Mouse (Mus musculus) left cerebral cortex, postnatal 14 days (tissue): ENCODE measurements around the gene Utrn. TPM values are rescaled to one million over a fixed set of nuclear protein-coding genes. Genes with fewer than 3 reads are reported as not detected.

Source experiments
- DNase-seq, 2 experiments: peaks; one replicate each; pipeline ENCODE4 v3.0.0; 2021 to 2022; ENCODE audit warnings: low spot score in 2 of 2, mixed read lengths in 1 of 2
- intact Hi-C: fragments of 180-260 bp; cut with DNase I; formaldehyde crosslinking; loops from one replicate; pipeline ENCODE4 v1.15.1; 2025
- total RNA-seq, 2 experiments: library from RNA; stranded (reverse); gene quantifications; 2 replicates each; pipeline ENCODE4 v1.2.3; 2021

Utrn gene
- total RNA-seq, 2 experiments from 2014 or later, result 47.9 to 50.3 TPM

- intact Hi-C loops, result no loop called here
- no peak for DNase-seq
Measured at GRCm38 (mm10) chr10:12716657-12717327, 152.4 kb downstream of the Utrn start.

DNA sequence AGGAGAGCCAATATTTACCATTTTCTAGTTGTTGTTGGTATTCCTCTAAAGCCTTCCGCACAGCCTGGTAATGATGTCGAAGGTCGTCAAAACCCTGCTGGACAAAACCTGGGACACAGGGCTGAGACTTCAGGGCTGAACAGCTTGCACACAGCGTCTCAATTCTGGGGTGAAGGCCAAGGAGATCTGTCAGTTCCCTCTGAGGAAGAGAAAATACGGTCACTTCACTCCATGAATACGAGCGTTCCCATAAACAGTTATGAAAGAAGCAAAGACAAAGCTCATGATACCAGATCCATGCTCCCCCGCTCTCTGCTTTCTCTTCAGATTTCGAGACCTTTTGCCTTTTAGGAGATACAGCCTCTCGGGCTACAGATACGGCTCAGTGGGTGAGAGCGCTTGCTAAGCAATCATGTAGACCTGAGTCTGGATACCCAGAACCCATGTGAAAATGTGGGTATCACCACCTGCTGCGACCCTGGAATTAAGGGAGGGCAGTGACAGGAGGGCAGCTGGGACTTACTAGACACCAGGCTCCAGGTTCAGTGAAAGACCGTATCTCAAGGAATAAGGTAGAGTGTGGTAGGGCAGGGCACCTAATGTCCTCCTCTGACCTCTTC lies 155.8 kb downstream of the Utrn start:
- intact Hi-C loops, result no loop called here
- DNase-seq, result no peak

- no peak for DNase-seq
- intact Hi-C loops, result no loop called here
Measured at GRCm38 (mm10) chr10:12711332-12711831, 157.8 kb downstream of the Utrn start.

GRCm38 (mm10) chr10:12706516-12706915 lies 162.6 kb downstream of the Utrn start:
- DNase-seq, result no peak
- intact Hi-C loops, result no loop called here

DNA sequence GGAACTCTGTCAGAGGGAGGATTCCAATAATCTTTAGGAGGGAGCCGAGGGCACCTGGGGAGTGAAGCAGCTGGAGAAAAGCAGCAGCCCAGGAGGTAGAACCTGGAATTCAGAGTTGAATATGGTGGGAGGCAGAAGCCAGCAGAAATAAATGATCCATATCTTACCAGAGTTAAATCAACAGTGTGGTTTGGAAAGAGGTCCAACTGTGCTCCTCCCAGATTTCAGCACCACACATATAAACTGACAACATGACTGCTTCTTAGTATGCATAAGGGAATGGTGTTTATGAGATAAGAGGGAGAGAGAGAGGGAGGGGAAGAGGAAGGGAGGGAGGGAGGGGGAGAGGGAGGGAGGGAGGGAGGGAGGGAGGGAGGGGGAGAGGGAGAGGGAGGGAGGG lies 163.2 kb downstream of the Utrn start:
- DNase-seq, result no peak
- intact Hi-C loops, result no loop called here

DNA sequence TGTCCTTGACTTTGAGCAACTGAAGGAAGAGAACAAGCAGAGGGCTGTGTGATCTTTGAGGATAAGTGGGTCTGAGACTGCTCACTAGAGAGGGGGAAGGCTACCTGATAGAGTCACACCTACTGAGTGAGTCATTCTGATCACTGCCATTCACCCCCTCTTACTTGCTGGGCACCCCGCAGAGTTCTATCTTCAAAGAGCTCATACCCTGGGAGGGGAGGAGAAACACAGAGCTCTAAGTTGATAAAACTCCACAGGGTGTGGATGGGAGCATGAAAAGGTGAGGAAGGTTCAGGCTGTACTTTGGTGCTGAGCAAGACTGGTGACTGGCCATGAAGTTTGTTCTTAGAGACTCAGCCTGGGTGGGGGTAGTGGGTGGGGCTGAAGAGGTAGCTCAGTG lies 164.9 kb downstream of the Utrn start:
- intact Hi-C loops, result no loop called here
- no peak for DNase-seq

DNA sequence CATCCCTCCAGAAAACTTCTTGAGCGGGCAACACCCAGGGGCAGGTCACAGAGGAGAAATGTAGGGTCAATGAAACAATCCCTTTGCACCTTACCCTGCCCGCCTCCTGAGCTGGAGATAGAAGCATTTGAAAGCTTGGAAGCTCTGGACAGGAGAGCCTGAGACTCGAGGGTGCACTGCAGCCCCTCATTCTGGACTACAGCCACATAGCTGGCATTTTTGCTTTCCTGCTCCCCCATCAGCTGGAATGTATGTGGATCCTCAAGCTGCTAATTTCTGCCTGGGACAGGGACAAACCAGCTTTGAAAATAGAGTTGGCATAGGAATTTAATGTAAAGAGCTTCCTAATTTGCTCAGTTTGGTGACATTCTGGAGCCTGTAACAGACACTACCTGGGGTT lies 165.6 kb downstream of the Utrn start:
- DNase-seq, result no peak
- intact Hi-C loops, result no loop called here

DNA sequence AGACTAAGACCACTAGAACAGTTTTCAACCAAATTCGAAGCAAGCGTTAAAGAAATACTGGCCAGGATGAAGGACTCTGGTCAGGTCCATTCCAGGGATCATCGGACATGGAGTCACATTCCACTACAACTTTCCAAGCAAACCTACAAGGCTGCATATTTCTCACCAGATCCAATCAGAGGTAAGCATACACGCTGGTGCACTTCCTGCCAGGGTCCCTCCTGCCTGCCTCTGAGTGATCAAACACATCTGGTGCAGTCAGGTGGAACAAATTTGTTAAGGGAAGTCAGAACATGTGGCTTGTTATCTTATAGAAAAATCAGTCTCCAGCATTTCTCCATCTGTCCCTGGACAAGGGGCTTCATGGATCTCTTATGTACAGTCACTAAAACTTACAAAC lies 167.0 kb downstream of the Utrn start:
- intact Hi-C loops, result no loop called here
- DNase-seq, result no peak

- intact Hi-C loops, result no loop called here
- no peak for DNase-seq
Measured at GRCm38 (mm10) chr10:12701694-12702093, 167.5 kb downstream of the Utrn start.

- intact Hi-C loops, result no loop called here
- DNase-seq, result no peak
Measured at GRCm38 (mm10) chr10:12700576-12700975, 168.6 kb downstream of the Utrn start.

DNA sequence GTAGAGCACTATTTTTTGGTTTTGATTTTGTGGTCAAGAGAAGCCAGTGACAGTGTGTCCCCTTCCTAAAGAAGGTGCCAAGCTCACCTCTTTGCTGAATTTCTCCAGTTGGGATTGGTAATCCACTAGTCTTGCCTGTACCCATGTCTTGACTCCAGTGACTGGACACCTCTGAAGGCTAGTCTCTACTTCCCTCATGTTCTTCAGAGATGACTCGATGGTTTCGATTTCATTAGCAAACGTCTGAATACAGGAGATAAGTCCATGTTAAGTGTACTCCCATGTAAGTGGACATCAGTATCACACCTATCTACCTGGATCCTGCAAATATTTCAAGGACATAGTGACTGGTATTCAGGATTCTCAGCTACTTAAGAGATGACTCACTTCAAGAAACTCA lies 171.3 kb downstream of the Utrn start:
- DNase-seq, result no peak
- intact Hi-C loops, result no loop called here

DNA sequence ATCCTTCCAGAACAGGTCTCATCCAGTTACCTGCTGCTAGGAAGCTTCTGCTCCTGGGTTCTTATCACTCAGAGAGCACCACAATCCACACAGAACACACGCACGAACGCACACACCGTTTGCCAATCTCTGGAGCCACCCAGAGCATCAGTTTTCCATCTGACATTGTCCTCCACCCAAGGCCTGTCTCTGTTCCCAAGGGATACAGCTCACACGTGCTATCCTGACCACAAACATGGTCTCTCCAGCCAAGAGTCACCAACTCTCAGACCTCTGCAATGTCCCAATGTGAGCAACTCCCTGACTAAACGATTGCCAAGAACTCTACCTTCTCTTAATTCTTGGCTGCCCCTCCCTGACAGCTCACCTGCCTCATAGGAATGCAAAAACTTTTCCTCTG lies 172.5 kb downstream of the Utrn start:
- no peak for DNase-seq
- intact Hi-C loops, result no loop called here

DNA sequence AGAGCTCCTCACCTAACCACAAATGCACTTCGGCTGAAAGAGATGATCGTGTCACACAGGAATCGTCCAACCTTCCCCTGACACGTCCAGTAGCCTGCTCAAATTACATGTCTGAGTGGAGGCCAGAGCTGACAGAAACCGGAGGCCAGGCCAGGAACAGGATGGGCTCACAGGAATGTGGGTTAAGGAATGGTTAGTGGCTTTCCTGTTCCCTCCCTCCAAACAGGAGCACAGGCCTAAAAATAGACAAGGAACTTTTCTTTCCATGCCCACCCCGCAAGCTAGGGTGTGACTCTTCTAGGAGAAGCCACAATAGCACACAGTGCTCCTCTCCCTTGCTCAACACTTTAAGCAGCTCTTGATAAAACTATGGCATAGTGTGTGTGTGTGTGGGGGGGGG lies 174.4 kb downstream of the Utrn start:
- DNase-seq, result no peak
- intact Hi-C loops, result no loop called here

- intact Hi-C loops, result no loop called here
Measured at GRCm38 (mm10) chr10:12690601-12691000, 178.6 kb downstream of the Utrn start.

DNA sequence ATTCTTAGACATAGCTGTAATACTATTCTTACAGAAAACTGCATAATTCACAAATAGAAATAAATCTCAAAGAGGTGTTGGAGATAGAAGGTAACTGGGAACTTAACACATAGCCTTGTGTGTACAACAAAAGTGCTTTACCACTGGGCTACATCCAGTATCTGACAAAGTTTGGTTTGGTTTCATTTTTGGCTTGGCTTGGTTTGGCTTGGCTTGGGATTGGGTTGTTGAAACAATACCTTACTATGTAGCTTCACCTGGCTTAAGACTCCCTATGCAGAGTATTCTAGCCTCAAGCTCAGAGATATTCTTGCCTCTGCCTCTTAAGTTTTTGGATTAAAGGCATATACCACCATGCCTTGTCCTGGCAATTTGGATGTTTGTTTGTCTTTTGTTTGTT lies 183.5 kb downstream of the Utrn start:
- DNase-seq, result no peak
- intact Hi-C loops, result loop anchor here (10.0 kb wide), 1 partner anchor 309 kb away; no protein-coding TSS in a partner anchor

More at GRCm38 (mm10) chr10:12690601-12691000, 178.6 kb downstream of the Utrn start:
- peak; percentile 35 to 71 for DNase-seq

DNA sequence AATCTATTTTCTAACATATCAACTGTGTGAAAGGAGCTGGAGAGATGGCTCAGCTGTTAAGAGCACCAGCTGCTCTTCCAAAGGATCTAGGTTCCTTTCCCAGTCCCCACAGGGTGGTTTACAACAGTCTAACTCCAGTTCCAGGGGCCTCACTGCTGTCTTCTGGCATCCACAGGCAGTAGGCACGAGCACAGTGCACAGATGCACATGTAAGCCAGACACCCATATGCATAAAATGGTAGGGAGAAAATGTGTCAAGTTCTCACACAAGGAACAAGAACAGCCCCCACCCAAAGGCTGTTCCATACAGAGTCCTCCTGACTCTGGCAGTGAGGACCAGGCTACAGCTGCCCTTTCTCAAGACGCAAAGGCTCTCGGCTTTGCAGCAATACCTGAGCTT lies 185.1 kb downstream of the Utrn start:
- peak; percentile 24 to 42 for DNase-seq
- intact Hi-C loops, result loop anchor here (10.0 kb wide), 1 partner anchor 311 kb away; no protein-coding TSS in a partner anchor

DNA sequence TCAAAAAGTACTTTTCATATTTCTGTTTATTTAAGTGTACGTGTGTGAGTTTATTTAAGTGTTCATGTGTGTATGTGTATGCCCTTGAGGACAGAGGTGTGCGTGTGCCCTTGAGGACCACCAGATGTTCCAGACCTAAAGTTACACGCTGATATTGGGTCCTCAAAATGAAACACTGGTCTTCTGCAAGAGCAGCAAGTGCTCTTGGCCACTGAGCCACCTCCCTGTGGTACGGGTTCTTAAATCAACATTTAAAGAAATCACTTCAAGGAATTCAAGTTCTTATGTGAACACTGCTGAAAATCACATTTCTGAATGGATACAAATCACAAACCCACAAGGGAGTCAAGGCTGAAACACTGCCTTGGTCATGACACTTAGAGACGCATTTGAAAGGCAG lies 195.9 kb downstream of the Utrn start:
- DNase-seq, result no peak
- intact Hi-C loops, result no loop called here

DNA sequence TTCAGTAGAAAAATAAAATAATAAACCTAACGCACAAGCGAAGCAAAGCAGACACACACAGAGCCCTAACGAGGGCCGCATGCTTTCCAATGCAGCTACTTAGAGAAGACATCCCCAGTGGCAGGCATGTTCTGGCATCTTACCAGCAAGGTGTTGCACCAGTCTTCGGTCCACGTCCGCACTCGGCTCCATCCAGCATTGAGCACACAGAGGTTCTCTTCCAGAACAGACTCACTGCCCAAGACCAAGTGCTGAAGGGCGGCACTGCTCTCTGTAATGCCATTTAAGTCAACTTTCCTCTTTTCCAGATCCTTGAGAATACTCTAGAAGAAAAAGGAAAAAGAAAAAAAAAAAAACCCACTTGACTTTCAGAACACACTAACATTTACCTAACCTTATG lies 197.6 kb downstream of the Utrn start:
- no peak for DNase-seq
- intact Hi-C loops, result no loop called here

- intact Hi-C loops, result no loop called here
- no peak for DNase-seq
Measured at GRCm38 (mm10) chr10:12662035-12662434, 207.1 kb downstream of the Utrn start.

DNA sequence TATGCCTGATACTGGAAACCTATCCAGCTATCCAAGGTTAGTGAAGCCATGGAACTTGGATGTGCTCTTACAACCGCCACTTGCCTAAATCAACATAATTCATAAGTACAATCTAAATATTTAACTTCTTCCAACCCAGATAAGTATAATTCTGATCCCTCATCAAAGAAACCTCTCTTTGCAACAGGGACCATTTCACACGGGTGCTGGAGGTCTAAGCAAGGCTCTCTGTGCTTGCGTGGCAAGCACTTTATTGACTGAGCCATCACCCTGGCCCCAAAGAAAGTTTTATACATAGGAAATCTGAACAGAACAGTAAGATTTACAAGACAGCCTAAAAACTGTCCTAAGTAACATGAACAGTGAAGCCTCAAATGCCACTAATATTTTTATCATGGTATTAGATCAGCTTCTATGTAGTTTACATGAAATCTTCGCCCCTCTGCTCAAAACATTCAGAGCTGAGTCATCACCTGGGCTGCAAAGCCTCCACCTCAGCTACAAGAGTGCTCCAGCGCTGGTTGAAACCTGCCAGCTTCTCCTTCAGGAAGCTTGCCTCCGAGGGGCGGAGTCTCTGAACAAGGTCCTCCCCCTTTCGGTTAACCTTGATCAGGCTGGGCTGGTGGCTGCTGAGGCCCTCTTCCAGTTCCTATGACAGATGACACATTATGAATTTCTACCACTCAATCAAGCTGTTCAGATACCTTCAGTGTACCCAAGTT lies 211.0 kb downstream of the Utrn start:
- no peak for DNase-seq
- intact Hi-C loops, result no loop called here

DNA sequence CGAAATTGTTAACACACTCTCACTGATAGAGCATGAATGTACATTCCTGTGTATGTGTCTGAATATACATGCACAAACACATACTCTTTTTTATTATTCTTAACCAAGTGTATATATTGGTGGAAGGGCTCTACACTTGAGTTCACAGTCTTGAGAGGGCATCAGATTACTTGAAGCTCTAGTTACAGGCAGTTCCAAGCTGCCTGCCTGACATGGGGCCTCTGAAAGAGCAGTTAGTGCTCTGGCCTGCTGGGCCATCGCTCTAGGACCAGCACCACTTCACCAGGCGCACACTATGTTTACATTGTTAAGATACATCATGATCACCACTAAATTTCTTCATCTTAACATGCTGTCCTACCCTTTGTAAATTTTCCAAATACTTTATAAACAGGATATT lies 216.2 kb downstream of the Utrn start:
- intact Hi-C loops, result no loop called here
- DNase-seq, result no peak
